Mouse (Mus musculus) frontal cortex, adult 2 months (tissue): ENCODE measurements around the gene Scgb2b21. TPM values are rescaled to one million over a fixed set of nuclear protein-coding genes. Genes with fewer than 3 reads are reported as not detected.
"Not testable (repeated sequence)": the region's sequence is repeated elsewhere in the genome, so short reads cannot be mapped to it uniquely, and the experiment has no call there.

ENCODE experiments used
- DNase-seq, 2 experiments: peaks; one replicate each; pipeline ENCODE4 v3.0.0; 2022; ENCODE audit warnings: low spot score in 1 of 2; ENCODE audit errors: extremely low spot score in 1 of 2
- polyA plus RNA-seq: library from polyadenylated mRNA; depleted of rRNA; stranded (reverse); fragments of >200 nt; gene quantifications from 2 replicates; pipeline ENCODE4 v1.2.3, GENCODE M21; 2012; rRNA removed

Gene Scgb2b21
- polyA plus RNA-seq = not detected in 2 replicates

DNA sequence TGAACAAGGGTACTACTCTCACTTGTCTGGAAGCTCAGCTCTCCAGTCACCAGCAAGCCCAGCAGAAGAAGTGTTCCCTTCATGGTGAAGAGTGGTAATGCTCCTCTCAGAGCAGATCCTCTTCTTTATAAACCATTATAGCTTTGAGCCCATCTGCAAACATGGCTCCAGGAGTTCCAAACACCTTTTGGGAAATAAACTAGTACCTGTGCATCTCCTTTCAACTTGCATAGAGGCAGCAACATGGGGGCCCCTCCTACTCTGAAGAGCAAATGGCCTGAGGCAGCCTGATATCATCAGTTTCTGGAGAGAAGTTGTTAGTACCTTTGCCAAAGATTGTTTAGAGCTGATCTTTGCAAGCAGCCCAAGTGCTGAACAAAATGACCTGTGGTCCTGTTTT lies at the start of gene Scgb2b21:
Gene Scgb2b21 (minus strand): TSS at position 101 of the 400 bp plus-strand sequence.
- no peak for DNase-seq

DNA sequence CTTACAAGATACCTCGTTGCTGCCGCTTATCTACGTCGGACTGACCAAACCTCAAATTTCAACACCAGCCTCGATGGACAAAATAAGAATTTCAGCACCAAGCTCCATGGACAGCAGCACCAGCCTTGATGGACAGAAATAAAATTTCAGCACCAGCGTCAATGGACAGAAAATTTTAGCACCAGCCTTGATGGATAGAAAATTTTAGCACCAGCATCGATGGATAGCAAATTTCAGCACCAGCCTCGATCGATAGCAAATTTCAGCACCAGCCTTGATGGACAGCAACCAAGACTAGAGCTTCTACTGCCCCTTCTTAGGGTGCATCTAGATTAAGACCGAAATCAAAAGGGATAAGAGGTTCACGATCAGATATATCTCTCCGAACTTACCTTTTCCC lies 23.2 kb upstream of the Scgb2b21 start:
- DNase-seq = not testable (repeated sequence)

Other genes starting within 250 kb of the Scgb2b21 start
- not detected in 2 replicates for gene Scgb2b19, start 240.1 kb downstream of the Scgb2b21 start, polyA plus RNA-seq
- gene Scgb1b19, start 233.2 kb downstream of the Scgb2b21 start, polyA plus RNA-seq = not detected in 2 replicates
- not detected in 2 replicates for gene Scgb2b20, start 154.1 kb downstream of the Scgb2b21 start, polyA plus RNA-seq
- not detected in 2 replicates for gene Scgb1b20, start 147.2 kb downstream of the Scgb2b21 start, polyA plus RNA-seq
- not detected in 2 replicates for gene Scgb2b24, start 218.9 kb upstream of the Scgb2b21 start, polyA plus RNA-seq
- gene Scgb1b24, start 223.3 kb upstream of the Scgb2b21 start, polyA plus RNA-seq = not detected in 2 replicates